Mouse (Mus musculus): ENCODE measurements at regions not wholly inside any gene's neighbourhood (a gene's known extent, or its start where the extent isn't known, plus 50 kb on each side); places are given as distances from the start of the nearest gene placed in this dataset.
"Not testable (repeated sequence)": the region's sequence is repeated elsewhere in the genome, so short reads cannot be mapped to it uniquely, and the experiment has no call there.

DNA sequence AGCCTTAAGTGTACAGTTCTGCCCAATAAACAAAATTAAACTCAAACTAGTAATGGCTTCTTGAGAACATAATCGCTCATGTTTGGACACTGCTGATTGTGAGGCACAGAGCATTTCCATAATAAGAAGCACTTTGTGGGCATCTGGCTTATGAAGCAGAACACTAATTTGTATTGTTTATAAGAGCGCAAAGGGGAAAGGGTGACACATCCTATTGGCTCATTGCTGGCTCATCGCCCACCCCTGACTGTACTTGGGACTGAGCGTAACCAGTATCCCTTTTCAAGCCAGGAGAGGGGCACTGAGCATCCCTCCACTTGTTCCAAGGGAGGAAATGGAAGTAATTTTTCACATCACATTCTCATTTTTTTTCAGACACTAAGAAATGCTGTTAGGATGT, 288.0 kb downstream of the Sfmbt2 start:
- DNase-seq, result no peak

DNA sequence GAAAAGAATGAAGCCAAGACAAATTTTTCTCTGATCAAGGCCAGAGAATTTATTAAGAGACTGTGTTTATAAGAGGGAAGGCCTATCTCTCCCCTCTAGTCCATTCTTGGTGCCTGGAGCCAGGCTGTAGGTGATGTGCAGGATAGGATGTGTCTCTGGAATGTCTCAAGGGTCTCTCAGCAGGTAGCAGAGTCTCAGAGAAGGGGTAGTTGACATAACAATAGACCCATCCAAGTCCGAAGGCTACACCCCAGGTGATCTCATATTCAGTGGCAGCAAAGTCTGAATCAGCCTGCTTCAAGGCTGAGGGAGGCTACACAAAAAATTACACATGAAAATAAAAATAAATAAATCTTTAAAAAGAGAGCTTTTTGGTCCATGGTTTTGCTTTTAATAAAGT, 297.6 kb downstream of the Sfmbt2 start:
- DNase-seq, result not testable (repeated sequence)

GRCm38 (mm10) chr2:10670423-10671298, 300.4 kb downstream of the Sfmbt2 start:
- no peak for DNase-seq

DNA sequence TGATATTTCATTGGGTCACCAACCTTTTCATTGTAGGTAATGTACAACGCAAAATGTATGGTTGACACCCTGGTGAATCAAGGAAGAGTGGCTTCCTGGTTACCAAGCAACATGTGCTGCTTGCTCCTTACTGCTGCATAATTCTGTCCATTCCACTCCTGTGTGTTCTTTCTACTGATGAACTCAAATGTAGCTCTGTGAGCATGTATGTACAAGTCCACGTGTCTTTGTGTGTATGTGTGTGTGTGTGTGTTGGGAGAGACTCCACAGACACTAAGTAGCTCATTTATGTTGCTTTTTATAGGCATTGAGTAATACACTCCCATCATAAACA, 301.0 kb downstream of the Sfmbt2 start:
- no peak for DNase-seq

- DNase-seq, result no peak
Observed at GRCm38 (mm10) chr2:10672196-10672595, 301.9 kb downstream of the Sfmbt2 start.

DNA sequence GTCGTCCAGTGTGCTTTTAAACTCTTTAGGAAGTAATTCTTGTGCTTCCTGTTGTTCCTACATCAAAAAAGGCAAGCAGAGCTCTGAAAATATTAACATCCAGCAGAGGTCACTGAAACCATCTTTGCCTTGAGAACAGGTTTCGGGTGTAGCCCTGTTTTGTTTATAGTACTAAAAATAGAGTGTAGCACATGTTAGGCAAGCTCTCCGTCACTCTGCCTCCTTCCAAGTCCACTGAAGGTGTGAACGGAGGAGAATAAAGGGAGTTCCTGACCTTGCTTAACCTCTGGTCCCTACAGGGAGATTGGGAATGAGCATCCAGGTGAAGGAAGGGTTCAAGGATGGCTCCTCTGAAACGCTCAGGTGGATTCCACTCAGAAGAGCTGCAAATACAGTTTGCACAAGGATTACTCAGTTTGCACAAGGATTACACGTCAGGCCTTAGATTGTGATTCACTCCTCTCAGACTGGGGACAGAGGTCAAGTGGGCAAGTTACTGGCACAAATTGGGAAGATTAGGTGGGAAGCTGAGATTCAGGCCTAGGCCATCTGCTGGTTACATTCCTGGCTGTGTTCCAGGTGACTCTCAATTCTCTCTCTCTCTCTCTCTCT, 304.5 kb downstream of the Sfmbt2 start:
- no peak for DNase-seq

DNA sequence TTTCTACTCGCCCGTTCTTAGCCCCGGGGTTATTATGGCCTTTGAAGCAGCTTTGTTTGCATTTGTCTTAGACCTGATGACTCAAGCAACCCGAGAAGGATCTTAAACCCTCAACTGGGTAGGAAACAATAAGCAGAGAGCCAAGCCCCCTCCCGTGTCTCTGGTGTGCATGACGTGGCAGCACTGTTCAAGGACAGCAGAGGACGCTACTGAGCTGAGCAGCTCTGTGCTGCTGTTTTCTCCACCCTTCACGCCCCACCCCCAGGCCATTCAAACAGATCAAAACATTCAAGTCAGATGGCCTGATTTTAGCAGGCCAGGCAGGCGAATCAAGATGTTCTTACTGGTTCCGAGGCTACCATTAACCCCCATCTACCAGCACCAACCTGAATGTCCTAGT, 331.1 kb downstream of the Sfmbt2 start:
- DNase-seq, result no peak

DNA sequence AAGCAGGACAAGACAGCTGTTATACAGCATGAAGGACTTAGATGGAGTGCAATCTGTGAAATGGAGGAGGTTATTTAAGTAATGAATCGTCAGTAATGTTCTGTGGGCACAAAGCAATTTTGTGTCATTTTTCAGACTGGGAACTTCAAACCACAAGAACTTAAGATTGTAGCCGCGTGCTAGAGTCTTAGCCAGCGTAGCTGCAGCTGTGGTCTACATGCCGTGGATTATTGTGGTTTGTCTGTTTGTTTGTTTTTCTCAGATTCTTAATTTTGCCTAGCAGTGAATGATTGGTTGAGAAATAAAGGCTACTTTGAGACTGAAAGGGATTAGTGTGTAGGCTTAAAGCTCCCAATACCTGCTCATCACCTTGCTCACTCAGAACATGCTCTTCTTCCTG, 348.1 kb downstream of the Sfmbt2 start:
- DNase-seq, result no peak

- DNase-seq, result not testable (repeated sequence)
Observed at GRCm38 (mm10) chr2:10734337-10734736, 364.0 kb downstream of the Sfmbt2 start.

GRCm38 (mm10) chr2:10736696-10737457, 366.6 kb downstream of the Sfmbt2 start:
- DNase-seq, result no peak

DNA sequence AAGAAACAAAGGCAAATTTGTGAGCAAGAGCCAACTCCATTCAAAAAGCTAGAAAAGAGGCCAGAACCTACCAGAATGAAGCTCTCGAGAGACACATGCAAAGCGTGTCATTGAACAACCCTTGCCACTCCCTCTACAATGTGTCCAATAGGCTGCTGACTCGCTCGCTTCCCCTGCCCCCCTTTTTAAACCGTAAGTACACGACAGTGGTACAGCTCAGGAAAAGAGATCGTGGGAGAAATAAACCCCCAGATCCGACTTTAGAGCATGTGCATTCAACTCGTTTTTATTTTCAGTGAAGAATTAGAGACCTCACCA, 367.1 kb downstream of the Sfmbt2 start:
- DNase-seq, result no peak

- no peak for DNase-seq
Observed at GRCm38 (mm10) chr2:10745127-10745526, 374.8 kb downstream of the Sfmbt2 start.

DNA sequence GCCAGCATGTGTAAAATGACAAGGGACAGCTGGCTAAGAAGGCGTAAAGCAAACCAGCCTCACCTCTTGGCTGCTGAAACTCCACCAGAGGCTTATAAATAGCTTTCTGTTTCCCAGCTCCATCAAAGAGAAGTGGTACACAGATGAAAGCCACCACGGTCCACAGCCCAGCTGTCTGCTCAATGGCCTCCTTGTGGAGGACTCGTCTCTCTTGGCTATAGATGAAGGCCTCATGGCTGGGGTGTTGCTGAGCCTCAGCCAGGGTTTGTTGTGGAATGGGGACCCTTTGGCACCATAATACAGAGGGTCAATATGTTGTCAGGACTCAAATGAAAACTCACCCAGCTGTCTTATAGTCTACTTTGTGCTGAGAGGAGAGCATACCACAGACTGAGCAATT, 385.1 kb downstream of the Sfmbt2 start:
- DNase-seq, result no peak

DNA sequence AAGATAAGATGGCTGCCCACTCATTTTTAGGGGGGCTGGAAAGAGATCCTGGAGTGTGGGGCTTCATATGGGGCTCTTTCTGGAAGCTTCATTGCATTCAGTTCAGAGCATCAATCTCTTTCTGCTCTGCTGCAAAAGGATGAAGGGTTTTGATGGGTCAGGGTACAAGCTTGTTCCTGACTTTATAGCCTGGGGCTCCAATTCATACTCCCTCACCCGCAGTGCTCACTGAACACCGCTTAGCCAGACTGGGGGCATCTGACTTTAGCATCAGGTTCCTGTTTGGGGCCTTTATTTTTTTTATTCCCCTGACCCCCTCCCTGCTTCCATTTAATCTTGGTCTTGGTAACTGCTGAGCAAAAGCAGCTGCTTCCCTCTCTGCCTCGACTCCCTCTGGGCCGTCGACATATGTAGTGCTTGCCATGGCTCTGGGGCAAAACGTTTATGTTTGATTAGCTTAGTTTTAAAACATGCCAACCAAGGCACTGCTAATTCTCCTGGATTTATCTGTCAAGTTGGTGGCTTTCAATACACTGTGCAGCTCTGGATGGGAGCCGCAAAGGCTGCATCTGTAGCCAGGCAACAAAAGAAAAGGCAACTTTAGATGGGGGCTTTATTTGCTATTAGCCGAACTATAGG, 387.0 kb downstream of the Sfmbt2 start:
- DNase-seq, result no peak

- DNase-seq, result no peak
Observed at GRCm38 (mm10) chr2:10757886-10758285, 387.6 kb downstream of the Sfmbt2 start.

DNA sequence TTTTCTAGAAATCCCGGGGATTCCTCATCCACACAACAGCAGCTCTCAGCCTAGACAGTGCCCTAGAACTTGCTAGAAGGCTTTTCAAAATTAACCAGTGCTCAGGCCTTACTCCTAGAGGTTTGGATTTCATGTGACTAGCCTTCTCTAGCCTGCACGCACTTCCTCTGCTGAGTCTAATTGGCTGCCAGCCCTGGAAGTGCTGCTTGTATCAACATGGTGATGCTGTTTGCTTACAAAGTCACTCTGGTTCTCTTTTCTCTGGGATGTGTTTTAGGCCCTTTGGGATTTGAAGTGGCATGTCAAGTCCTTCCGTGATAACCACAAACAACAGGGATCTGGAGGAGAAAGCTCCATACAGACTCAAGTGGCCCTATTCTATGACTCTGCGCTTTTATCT, 391.9 kb downstream of the Sfmbt2 start:
- no peak for DNase-seq

DNA sequence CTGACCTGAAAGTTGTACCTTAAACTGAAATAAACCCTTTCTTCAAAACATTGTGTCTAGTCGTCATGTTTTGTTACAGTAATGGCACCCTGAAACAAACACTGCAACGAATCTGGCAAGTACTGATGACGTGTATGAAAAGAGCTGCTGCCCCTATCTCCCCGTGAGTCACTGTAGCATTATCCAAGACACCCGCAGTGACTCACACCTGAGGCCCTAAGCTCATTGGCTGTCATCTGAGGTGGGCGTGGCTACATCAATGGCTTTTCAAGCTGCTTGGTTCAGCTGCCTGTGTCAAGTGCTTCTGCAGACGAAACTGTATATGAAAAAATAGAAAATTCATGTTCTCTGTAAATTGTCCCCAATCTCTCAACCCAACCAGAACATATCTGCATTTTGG, 388.8 kb upstream of the Prkcq start:
- no peak for DNase-seq

DNA sequence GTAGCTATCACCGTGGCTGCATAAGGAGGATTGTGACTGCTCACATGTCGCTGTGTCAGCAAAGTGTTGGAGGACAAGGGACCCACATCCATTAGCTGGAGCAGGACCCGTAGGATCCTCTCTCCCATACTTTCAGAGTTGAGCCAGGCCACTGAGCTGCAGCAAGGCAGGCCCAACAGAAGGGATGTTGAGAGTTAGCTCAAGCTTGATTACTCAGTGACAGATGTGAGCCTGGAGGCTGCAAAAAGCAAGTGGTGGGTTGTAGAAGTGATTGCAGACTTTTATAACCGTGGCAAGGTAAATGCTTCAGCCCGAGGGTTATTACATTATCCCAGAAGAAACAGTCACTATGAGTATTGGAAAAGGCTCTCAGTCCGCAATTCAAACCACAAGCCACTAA, 388.3 kb upstream of the Prkcq start:
- no peak for DNase-seq

GRCm38 (mm10) chr2:10784266-10784665, 387.6 kb upstream of the Prkcq start:
- no peak for DNase-seq

GRCm38 (mm10) chr2:10785156-10785555, 386.8 kb upstream of the Prkcq start:
- DNase-seq, result peak; percentile 10 to 30

GRCm38 (mm10) chr2:10788509-10788908, 383.4 kb upstream of the Prkcq start:
- DNase-seq, result no peak

GRCm38 (mm10) chr2:10791233-10791632, 380.7 kb upstream of the Prkcq start:
- no peak for DNase-seq

DNA sequence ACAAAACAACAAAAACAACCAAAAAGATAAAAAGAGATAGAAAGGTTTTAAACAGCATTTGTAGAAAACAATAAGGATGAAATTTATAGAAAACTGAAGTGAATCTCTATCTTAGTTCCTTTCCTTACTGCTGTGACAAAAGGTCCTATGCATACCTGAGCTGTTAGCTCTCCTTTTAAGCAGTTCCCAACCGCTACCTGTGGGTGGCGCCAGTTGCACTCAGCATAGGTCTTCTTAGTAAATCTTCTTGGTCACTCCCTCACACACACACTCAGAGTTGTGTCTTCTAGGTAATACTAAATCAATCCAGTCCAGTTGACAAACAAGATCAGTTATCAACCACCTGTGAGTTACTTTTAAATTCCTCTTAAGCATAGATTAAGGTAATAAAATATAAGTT, 355.5 kb upstream of the Prkcq start:
- DNase-seq, result no peak

Data from B cell, adult 2 months (primary cell).